Mouse (Mus musculus) left cerebral cortex, adult 2 months (tissue): ENCODE measurements around the gene Nhlrc3. TPM values are rescaled to one million over a fixed set of nuclear protein-coding genes. Genes with fewer than 3 reads are reported as not detected.

Source experiments
- DNase-seq, 2 experiments: peaks; one replicate each; pipeline ENCODE4 v3.0.0; 2021 to 2022; ENCODE audit warnings: low spot score in 2 of 2, mixed read lengths in 1 of 2; ENCODE audit errors: extremely low spot score in 1 of 2
- H3K27ac ChIP-seq: fragments of 200-600 bp; 2 replicates; pipeline ENCODE4 v1.8.1; 2022
- H3K4me3 ChIP-seq: fragments of 200-600 bp; 2 replicates; pipeline ENCODE4 v1.8.1; 2022
- CTCF ChIP-seq: fragments of 200-600 bp; IDR thresholded peaks from 2 replicates; pipeline ENCODE4 v1.8.1; 2022; ENCODE audit warnings: antibody characterized with exemption, mild to moderate bottlenecking, moderate library complexity
- intact Hi-C: fragments of 180-260 bp; cut with DNase I; formaldehyde crosslinking; loops from one replicate; pipeline ENCODE4 v1.15.1; 2025
- total RNA-seq, 2 experiments: library from RNA; stranded (reverse); gene quantifications; 2 replicates each; pipeline ENCODE4 v1.2.3; 2021

Gene Nhlrc3
- total RNA-seq, 2 experiments from 2014 or later: 8.2 to 11.1 TPM

DNA sequence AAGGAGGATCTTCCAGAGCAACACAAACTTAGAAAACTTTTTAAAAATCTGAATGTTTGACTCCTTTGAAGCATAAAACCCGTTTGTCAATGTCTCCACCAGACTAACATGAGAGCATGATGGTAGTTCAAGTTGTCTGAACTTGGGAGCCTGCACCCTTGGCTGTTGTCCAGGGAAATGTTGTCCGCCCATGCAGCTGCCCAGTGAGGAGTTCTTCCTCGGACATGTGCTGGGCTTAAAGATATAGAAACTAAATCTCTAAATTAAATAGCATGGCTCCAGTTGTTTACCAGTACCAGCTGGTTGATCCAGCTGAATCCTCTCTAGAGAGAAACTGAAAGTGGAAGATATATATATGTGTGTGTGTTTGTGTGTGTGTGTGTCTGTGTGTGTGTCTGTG, 49.2 kb downstream of the Nhlrc3 start:
- no peak overlapping the region for H3K4me3 ChIP-seq
- no peak for DNase-seq
- H3K27ac ChIP-seq: no peak overlapping the region
- intact Hi-C loops: no loop called here
- no peak for TF ChIP-seq CTCF

DNA sequence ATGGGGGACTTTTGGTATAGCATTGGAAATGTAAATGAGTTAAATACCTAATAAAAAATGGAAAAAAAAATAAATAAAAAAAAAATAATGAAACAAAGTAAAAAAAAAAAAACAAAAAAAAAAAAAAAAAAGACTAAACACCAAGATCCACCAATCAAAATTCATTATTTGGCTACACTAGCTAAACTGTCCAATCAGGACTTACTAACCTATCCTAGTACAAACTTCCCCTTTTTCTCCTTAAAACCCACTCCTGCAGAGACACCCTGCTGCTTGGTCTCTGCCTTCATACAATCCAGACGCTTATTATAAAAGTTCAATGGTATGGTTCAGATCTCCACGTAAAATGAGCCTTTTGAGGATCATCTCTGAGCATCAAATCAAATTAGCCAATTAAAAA, 49.7 kb downstream of the Nhlrc3 start:
- TF ChIP-seq CTCF: no peak
- DNase-seq: no peak
- intact Hi-C loops: no loop called here
- Histone ChIP-seq H3K4me3 (no peak overlapping the region), H3K27ac (no peak overlapping the region)

DNA sequence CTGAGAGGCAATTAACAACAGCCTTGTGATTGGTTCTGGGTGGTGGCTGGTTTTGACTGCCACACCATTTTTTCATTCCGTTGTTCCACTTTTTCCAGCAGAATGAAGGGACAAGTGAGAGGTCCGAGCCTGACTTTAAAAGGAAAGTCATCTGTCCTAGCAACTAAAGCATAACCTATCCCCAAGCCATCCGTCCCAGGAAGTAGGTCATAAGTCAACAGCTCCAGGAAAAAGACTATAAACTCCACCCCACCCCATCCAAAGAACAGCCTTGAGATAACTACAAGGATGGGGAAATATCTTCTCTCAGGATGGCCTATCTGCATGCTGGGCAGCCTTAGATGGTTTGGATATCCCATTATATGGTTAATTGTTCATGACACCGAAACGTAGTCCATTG, 50.9 kb downstream of the Nhlrc3 start:
- TF ChIP-seq CTCF: no peak
- DNase-seq: no peak
- intact Hi-C loops: no loop called here
- no peak overlapping the region for H3K27ac ChIP-seq
- no peak overlapping the region for H3K4me3 ChIP-seq

DNA sequence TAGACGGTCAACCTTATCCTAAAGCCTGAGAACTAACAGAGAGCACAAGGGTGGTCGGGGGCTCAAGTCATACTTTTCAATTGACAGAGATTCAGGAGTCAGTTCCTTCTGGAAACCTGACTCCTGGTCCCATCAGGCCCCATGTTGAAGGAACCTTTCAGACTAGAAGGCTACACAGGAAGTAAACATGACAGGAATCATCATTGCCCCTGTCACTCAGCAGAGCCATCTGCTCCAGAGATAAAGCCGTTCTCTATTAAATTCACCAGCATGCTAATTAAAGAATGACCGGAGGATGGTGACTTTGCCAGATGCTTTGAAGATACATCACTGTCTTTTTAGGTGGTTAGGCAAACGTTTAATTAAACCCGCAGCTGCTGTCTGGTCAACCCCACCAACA, 53.1 kb downstream of the Nhlrc3 start:
- Histone ChIP-seq H3K27ac (no peak overlapping the region), H3K4me3 (no peak overlapping the region)
- TF ChIP-seq CTCF: no peak
- no peak for DNase-seq
- intact Hi-C loops: no loop called here

DNA sequence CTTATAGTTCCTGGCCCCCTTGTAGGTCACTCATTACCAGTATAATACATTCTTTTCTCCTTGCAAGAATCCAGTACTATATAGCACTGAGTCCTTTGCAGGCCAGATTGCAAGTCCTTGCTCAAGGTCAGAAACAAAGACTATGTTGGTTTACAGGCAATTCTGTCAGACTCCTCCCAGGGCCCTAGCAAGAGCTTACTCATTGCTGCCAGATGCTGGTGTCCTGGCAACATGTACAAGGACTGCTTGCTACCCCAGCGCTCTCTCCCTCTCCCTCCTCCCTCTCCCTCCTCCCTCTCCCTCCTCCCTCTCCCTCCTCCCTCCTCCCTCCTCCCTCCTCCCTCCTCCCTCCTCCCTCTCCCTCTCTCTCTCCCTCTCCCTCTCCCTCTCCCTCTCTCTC, 56.0 kb downstream of the Nhlrc3 start:
- Histone ChIP-seq H3K4me3 (no peak overlapping the region), H3K27ac (no peak overlapping the region)
- no peak for TF ChIP-seq CTCF
- no peak for DNase-seq
- intact Hi-C loops: no loop called here

Other genes starting within 250 kb of the Nhlrc3 start
- gene Proser1, start 334 bp upstream of the Nhlrc3 start, total RNA-seq: 10 to 100 TPM; 21.3 to 22.1 TPM
- not detected for gene Stoml3, start 25.3 kb upstream of the Nhlrc3 start, total RNA-seq
- gene Frem2, start 194.0 kb upstream of the Nhlrc3 start, total RNA-seq: 1 to 10 TPM; 1.4 to 2.2 TPM